Mouse (Mus musculus) left cerebral cortex, postnatal 4 days (tissue): ENCODE data around the gene Taar7a. TPM values are rescaled to one million over a fixed set of nuclear protein-coding genes. Genes with fewer than 3 reads are reported as not detected.

Experiments used
- DNase-seq: peaks from one replicate; pipeline ENCODE4 v3.0.0-alpha.2; 2022
- intact Hi-C: fragments of 180-260 bp; cut with DNase I; formaldehyde crosslinking; loops from one replicate; pipeline ENCODE4 v1.15.1; 2025
- total RNA-seq, 2 experiments: library from RNA; stranded (reverse); gene quantifications; 2 replicates each; pipeline ENCODE4 v1.2.3; 2021

Gene Taar7a
- total RNA-seq, 2 experiments from 2014 or later, result not detected

DNA sequence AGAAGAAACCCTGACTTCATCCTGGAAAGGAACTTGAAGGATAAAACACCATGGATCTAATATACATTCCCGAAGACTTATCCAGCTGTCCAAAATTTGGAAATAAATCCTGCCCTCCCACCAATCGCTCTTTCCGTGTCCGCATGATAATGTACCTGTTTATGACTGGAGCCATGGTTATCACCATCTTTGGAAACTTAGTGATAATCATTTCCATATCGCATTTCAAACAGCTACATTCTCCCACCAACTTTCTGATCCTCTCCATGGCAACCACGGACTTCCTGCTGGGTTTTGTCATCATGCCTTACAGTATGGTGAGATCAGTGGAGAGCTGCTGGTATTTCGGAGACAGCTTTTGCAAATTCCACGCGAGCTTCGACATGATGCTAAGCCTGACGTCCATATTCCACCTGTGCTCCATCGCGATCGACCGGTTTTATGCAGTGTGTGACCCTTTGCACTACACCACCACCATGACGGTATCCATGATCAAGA, 43.7 kb downstream of the Taar7a start, which contains the start of gene Taar3:
TSS of gene Taar3 (plus strand) at position 51 of the 498 bp plus-strand sequence.
- peak; percentile 8 for DNase-seq
- intact Hi-C loops, result no loop called here

DNA sequence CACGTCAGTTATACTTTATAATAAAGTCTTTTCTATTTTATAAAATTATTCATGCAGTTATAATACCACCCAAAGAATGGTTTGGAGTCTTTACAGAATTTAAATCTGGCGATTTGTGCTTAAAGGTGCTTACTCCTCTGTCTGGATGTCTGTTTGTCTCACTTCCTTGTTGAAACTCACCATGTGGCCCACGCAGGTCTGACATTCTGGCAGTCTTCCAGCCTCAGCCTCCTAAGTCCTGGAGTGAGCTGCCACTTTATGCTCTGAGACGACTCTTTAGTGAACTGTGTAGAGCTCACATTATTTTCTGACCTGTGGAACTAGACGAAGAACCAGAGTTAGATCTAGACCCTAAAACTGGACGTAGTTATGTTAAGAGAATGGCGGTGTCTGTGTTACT, 45.3 kb downstream of the Taar7a start:
- peak; percentile 28 for DNase-seq
- intact Hi-C loops, result no loop called here

DNA sequence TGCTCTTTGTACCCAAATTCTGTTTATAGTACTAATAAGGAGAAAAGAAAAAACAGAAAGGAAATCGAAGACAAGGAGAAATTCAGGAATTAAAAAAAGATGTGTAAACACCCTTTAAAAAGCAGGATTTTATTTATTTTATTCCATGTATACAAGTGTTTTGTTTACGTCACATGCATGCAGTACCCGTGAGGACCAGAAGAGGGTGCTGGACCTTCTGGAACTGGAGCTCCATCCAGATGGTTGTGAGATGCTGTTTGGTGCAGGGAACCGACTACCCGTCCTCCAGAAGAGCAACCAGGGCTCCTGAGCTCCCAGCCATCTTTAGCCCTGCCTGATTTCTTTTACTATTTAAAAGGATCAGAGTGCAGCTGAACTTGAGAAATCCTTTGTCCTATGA, 50.8 kb downstream of the Taar7a start:
- no peak for DNase-seq
- intact Hi-C loops, result no loop called here

Other genes with a start within 250 kb of the Taar7a start
- gene Rps12, start 206.2 kb downstream of the Taar7a start, total RNA-seq, result 100 to 1,000 TPM; 369 TPM
- 10 to 100 TPM; 23.4 to 26.9 TPM for gene Slc18b1, start 196.5 kb downstream of the Taar7a start, total RNA-seq
- under 1 TPM in 1 of 2 experiments, not detected in 1; 0.20 TPM for gene Vnn3, start 142.0 kb downstream of the Taar7a start, total RNA-seq
- under 1 TPM; 0.32 to 0.38 TPM for gene Vnn1, start 98.8 kb downstream of the Taar7a start, total RNA-seq
- gene Taar1, start 73.1 kb downstream of the Taar7a start, total RNA-seq, result not detected
- gene Taar2, start 54.9 kb downstream of the Taar7a start, total RNA-seq, result not detected
- gene Taar3, start 43.9 kb downstream of the Taar7a start, total RNA-seq, result not detected
- gene Taar4, start 33.0 kb downstream of the Taar7a start, total RNA-seq, result not detected
- gene Taar5, start 22.8 kb downstream of the Taar7a start, total RNA-seq, result not detected
- gene Taar6, start 7.8 kb downstream of the Taar7a start, total RNA-seq, result not detected
- not detected for gene Taar7b, start 6.5 kb upstream of the Taar7a start, total RNA-seq
- not detected for gene Taar7d, start 33.7 kb upstream of the Taar7a start, total RNA-seq
- not detected for gene Taar7e, start 44.1 kb upstream of the Taar7a start, total RNA-seq
- not detected for gene Taar7f, start 56.0 kb upstream of the Taar7a start, total RNA-seq
- not detected for gene Taar8a, start 83.0 kb upstream of the Taar7a start, total RNA-seq
- not detected for gene Taar8b, start 98.8 kb upstream of the Taar7a start, total RNA-seq
- not detected for gene Taar8c, start 108.4 kb upstream of the Taar7a start, total RNA-seq
- not detected for gene Taar9, start 116.1 kb upstream of the Taar7a start, total RNA-seq
- gene Stx7, start 155.8 kb upstream of the Taar7a start, total RNA-seq, result 100 to 1,000 TPM; 258 to 263 TPM
- 1 to 10 TPM; 4.3 to 5.1 TPM for gene Moxd1, start 230.0 kb upstream of the Taar7a start, total RNA-seq